Mouse (Mus musculus) testis, postnatal 10 days (tissue): ENCODE measurements around the gene Vti1a.

Experiments
- DNase-seq: peaks from one replicate; pipeline ENCODE4 v3.0.0; 2021; ENCODE audit warnings: low spot score

Vti1a gene

GRCm38 (mm10) chr19:55626483-55626882 lies 310.4 kb downstream of the Vti1a start:
- no peak for DNase-seq

- no peak for DNase-seq
Measured at GRCm38 (mm10) chr19:55626952-55627351, 310.9 kb downstream of the Vti1a start.

- DNase-seq, result no peak
Measured at GRCm38 (mm10) chr19:55635488-55635887, 319.4 kb downstream of the Vti1a start.

- DNase-seq, result no peak
Measured at GRCm38 (mm10) chr19:55640251-55640650, 324.2 kb downstream of the Vti1a start.

- no peak for DNase-seq
Measured at GRCm38 (mm10) chr19:55641891-55642290, 325.8 kb downstream of the Vti1a start.

- DNase-seq, result no peak
Measured at GRCm38 (mm10) chr19:55642361-55642760, 326.3 kb downstream of the Vti1a start.

GRCm38 (mm10) chr19:55643288-55643901 lies 327.3 kb downstream of the Vti1a start:
- no peak for DNase-seq

- no peak for DNase-seq
Measured at GRCm38 (mm10) chr19:55643931-55644330, 327.8 kb downstream of the Vti1a start.

- no peak for DNase-seq
Measured at GRCm38 (mm10) chr19:55649363-55649762, 333.3 kb downstream of the Vti1a start.

- no peak for DNase-seq
Measured at GRCm38 (mm10) chr19:55651017-55651416, 334.9 kb downstream of the Vti1a start.

- no peak for DNase-seq
Measured at GRCm38 (mm10) chr19:55652693-55653265, 336.7 kb downstream of the Vti1a start.

GRCm38 (mm10) chr19:55660165-55660564 lies 344.1 kb downstream of the Vti1a start:
- DNase-seq, result no peak

GRCm38 (mm10) chr19:55662521-55663223 lies 346.6 kb downstream of the Vti1a start:
- no peak for DNase-seq

GRCm38 (mm10) chr19:55667787-55668186 lies 351.7 kb downstream of the Vti1a start:
- no peak for DNase-seq

GRCm38 (mm10) chr19:55668896-55669295 lies 352.8 kb downstream of the Vti1a start:
- no peak for DNase-seq
